Mouse (Mus musculus) testis, adult 2 months (tissue): ENCODE results near the gene Dbndd2. TPM values are rescaled to one million over a fixed set of nuclear protein-coding genes. Genes with fewer than 3 reads are reported as not detected.
A peak's percentile ranks its signal among the peaks of the same experiment; 100 is the strongest.

Source experiments
- H3K27ac ChIP-seq: fragments of 200-500 bp; 2 replicates; pipeline ENCODE4 v1.5.1; 2012; ENCODE audit warnings: low read depth, low read length; ENCODE audit not compliant: control insufficient read depth, insufficient read depth
- H3K27me3 ChIP-seq: fragments of 200-500 bp; 2 replicates; pipeline ENCODE4 v1.6.1; 2012; ENCODE audit warnings: mild to moderate bottlenecking, low read length, moderate library complexity; ENCODE audit not compliant: control insufficient read depth, insufficient read depth
- H3K36me3 ChIP-seq: fragments of 200-500 bp; 2 replicates; pipeline ENCODE4 v1.6.1; 2012; ENCODE audit warnings: mild to moderate bottlenecking, low read length; ENCODE audit not compliant: control insufficient read depth, insufficient read depth
- H3K4me1 ChIP-seq: fragments of 200-500 bp; 2 replicates; pipeline ENCODE4 v1.6.1; 2012; ENCODE audit warnings: low read length; ENCODE audit not compliant: control insufficient read depth, insufficient read depth
- H3K4me3 ChIP-seq: fragments of 200-500 bp; 2 replicates; pipeline ENCODE4 v1.5.1; 2012; ENCODE audit warnings: low read depth, mild to moderate bottlenecking, low read length, moderate library complexity, mixed read lengths; ENCODE audit not compliant: control insufficient read depth
- CTCF ChIP-seq: fragments of 200-500 bp; IDR thresholded peaks from 2 replicates; pipeline ENCODE4 v1.5.1; 2012; ENCODE audit warnings: low read depth, mild to moderate bottlenecking, inconsistent platforms, low read length, moderate library complexity; ENCODE audit not compliant: control insufficient read depth, insufficient read depth, insufficient replicate concordance
- POLR2A ChIP-seq: fragments of 200-500 bp; IDR thresholded peaks from 2 replicates; pipeline ENCODE4 v1.6.1; 2012; ENCODE audit warnings: low read depth, mild to moderate bottlenecking, inconsistent platforms, low read length, moderate library complexity; ENCODE audit not compliant: control insufficient read depth
- polyA plus RNA-seq: library from polyadenylated mRNA; depleted of rRNA; stranded (reverse); fragments of >200 nt; gene quantifications from 2 replicates; pipeline ENCODE4 v1.2.3, GENCODE M21; 2012

The Dbndd2 gene
- polyA plus RNA-seq, 1 experiment, result 17.0 TPM

DNA sequence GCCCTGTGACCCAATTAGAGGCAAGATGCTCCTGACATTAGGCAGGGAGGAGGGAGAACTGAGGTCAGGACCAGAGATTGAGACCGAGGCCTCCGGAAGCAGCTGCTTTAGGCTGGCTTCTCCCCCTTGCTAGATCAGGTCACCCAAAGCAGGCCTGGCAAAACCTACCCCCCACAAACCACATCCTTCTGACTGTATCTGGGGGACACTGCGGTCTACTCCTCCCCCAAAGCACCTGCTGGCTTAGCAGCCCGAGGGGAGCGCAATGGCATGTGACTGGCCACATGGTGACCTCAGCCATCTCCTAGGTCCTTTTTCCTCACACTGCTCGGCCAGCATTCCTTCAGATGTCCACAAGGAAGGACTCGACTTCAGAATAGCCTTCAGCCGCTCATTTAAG lies 44.8 kb upstream of the Dbndd2 start:
- Histone ChIP-seq H3K27me3 (no peaks in the 10 kb centered on the region), H3K27ac (no peak overlapping the region), H3K4me3 (no peak overlapping the region; the same call in 1 of the 2 replicates), H3K36me3 (no peaks in the 10 kb centered on the region), H3K4me1 (peaks cover 7% of the 10 kb centered on the region; the same call in 1 of the 2 replicates)
- no peak for TF ChIP-seq POLR2A
- no peak for TF ChIP-seq CTCF

DNA sequence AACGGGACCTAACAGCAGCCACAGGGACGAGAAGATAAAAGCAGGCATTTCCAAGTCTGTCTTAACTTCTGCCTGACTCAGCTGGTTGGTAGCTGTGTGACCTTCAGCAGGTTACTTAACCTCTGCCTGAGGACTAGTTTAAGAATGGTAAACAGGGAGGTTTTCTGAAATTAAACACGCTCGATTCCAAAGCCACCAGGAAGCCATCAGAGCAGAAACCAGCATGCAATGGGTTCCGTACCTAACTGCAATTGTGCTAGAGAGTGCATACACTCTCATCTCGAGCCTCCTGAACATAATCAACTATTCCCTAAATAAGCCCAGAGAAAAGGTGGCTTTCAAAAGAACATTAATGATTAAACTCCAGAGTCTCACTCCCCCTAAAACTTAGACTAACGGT lies 44.2 kb upstream of the Dbndd2 start:
- no peak for TF ChIP-seq CTCF
- TF ChIP-seq POLR2A, result no peak
- Histone ChIP-seq H3K27me3 (no peaks in the 10 kb centered on the region), H3K4me3 (no peak overlapping the region; the same call in 1 of the 2 replicates), H3K36me3 (no peaks in the 10 kb centered on the region), H3K27ac (no peak overlapping the region), H3K4me1 (peaks cover 7% of the 10 kb centered on the region; the same call in 1 of the 2 replicates)

- Histone ChIP-seq H3K4me3 (peak overlapping the region; percentile 77), H3K4me1 (peaks cover 7% of the 10 kb centered on the region; the same call in 1 of the 2 replicates), H3K27ac (peak overlapping the region; percentile 50), H3K27me3 (no peaks in the 10 kb centered on the region), H3K36me3 (no peaks in the 10 kb centered on the region)
- TF ChIP-seq POLR2A (no peak), CTCF (no peak)
Measured at GRCm38 (mm10) chr2:164442315-164443050, 43.4 kb upstream of the Dbndd2 start.

GRCm38 (mm10) chr2:164443051-164443437 lies 42.9 kb upstream of the Dbndd2 start:
- Histone ChIP-seq H3K27me3 (no peaks in the 10 kb centered on the region), H3K4me1 (peaks cover 7% of the 10 kb centered on the region; the same call in 1 of the 2 replicates), H3K4me3 (peak overlapping the region; percentile 77), H3K36me3 (no peaks in the 10 kb centered on the region), H3K27ac (peak overlapping the region; percentile 50)
- TF ChIP-seq CTCF, result no peak
- peak; percentile 83 for TF ChIP-seq POLR2A

GRCm38 (mm10) chr2:164443460-164444000 lies 42.4 kb upstream of the Dbndd2 start, which contains the start of gene Sdc4:
Gene Sdc4 (minus strand): TSS chr2:164443887.
- no peaks in the 10 kb centered on the region for H3K36me3 ChIP-seq
- peaks cover 7% of the 10 kb centered on the region; the same call in 1 of the 2 replicates for H3K4me1 ChIP-seq
- TF ChIP-seq POLR2A (no peak), CTCF (no peak)
- no peaks in the 10 kb centered on the region for H3K27me3 ChIP-seq
- peak within 1 kb of the TSS; percentile 50 for H3K27ac ChIP-seq
- H3K4me3 ChIP-seq, result peak within 1 kb of the TSS; percentile 77

DNA sequence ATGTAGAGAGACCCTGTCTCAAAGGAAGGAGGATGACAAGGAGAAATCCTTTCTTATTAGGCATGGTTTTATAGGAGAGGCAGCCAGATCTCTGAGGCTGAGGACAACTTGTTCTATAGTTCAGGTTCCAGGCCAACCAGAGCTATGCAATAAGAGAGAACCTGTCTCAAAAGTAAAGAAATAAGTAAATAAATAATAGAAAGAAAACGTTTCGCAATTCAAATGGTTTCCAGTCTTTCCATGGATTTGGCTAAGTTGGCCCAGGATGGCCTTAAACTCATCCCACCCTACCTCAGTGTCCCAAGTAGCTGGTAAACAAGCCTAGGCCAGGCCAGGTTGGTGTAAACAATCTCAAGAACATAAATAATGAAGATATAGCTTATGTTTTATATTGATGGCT lies 41.2 kb upstream of the Dbndd2 start:
- TF ChIP-seq POLR2A (no peak), CTCF (no peak)
- no peaks in the 10 kb centered on the region for H3K27me3 ChIP-seq
- H3K4me1 ChIP-seq, result peaks cover 4% of the 10 kb centered on the region; the same call in 1 of the 2 replicates
- no peak overlapping the region for H3K4me3 ChIP-seq
- no peak overlapping the region for H3K27ac ChIP-seq
- no peaks in the 10 kb centered on the region for H3K36me3 ChIP-seq

GRCm38 (mm10) chr2:164445399-164446085 lies 40.4 kb upstream of the Dbndd2 start:
- H3K36me3 ChIP-seq, result no peaks in the 10 kb centered on the region
- no peak overlapping the region for H3K27ac ChIP-seq
- H3K27me3 ChIP-seq, result no peaks in the 10 kb centered on the region
- no peak overlapping the region for H3K4me3 ChIP-seq
- TF ChIP-seq CTCF, result no peak
- TF ChIP-seq POLR2A, result no peak
- peaks cover 4% of the 10 kb centered on the region; the same call in 1 of the 2 replicates for H3K4me1 ChIP-seq
